Mouse (Mus musculus) liver, postnatal 0 days (tissue): ENCODE data around the gene Hoxa3. TPM values are rescaled to one million over a fixed set of nuclear protein-coding genes. Genes with fewer than 3 reads are reported as not detected.

Experiments
- ATAC-seq: fragments of 200-750 bp; cut with Nextera tagmentation; 2 replicates; pipeline ENCODE4 v1.8.0; 2017; ENCODE audit warnings: mild to moderate bottlenecking, moderate library complexity
- DNase-seq: peaks from one replicate; pipeline ENCODE4 v3.0.0-alpha.2; 2016
- H3K27ac ChIP-seq: fragments of 300-500 bp; sonication (generic); 2 replicates; pipeline ENCODE4 v1.5.1; 2014; ENCODE audit warnings: antibody characterized with exemption, moderate library complexity, mild to moderate bottlenecking, low read depth
- H3K27me3 ChIP-seq: fragments of 300-500 bp; sonication (generic); 2 replicates; pipeline ENCODE4 v1.6.1; 2014; ENCODE audit warnings: low read length, control low read depth, mixed read lengths; ENCODE audit not compliant: insufficient read depth
- H3K36me3 ChIP-seq: fragments of 300-500 bp; sonication (generic); replicated peaks from 2 replicates; pipeline ENCODE4 v1.6.1; 2014; ENCODE audit warnings: mild to moderate bottlenecking, control low read depth, low read length, moderate library complexity, mixed read lengths; ENCODE audit not compliant: insufficient read depth
- H3K4me1 ChIP-seq: fragments of 300-500 bp; sonication (generic); 2 replicates; pipeline ENCODE4 v1.6.1; 2014; ENCODE audit warnings: antibody characterized with exemption, mild to moderate bottlenecking, control low read depth; ENCODE audit not compliant: insufficient read depth
- H3K4me2 ChIP-seq: fragments of 300-500 bp; sonication (generic); 2 replicates; pipeline ENCODE4 v1.6.1; 2014; ENCODE audit warnings: low read depth, mild to moderate bottlenecking, low read length, moderate library complexity, mixed read lengths
- H3K4me3 ChIP-seq: fragments of 300-500 bp; sonication (generic); 2 replicates; pipeline ENCODE4 v1.5.1; 2014; ENCODE audit warnings: low read depth, low read length
- H3K9ac ChIP-seq: fragments of 300-500 bp; sonication (generic); replicated peaks from 2 replicates; pipeline ENCODE4 v1.6.1; 2014; ENCODE audit warnings: mild to moderate bottlenecking, moderate library complexity
- H3K9me3 ChIP-seq: fragments of 300-500 bp; sonication (generic); 2 replicates; pipeline ENCODE4 v1.6.1; 2016; ENCODE audit warnings: mild to moderate bottlenecking, control low read depth, low read length, mixed read lengths
- CTCF ChIP-seq: sonication (generic); IDR thresholded peaks from 2 replicates; pipeline ENCODE4 v1.5.1; 2016; ENCODE audit warnings: antibody characterized with exemption, low read depth
- EP300 ChIP-seq: IDR thresholded peaks from 2 replicates; pipeline ENCODE4 v1.6.1; 2016; ENCODE audit warnings: antibody characterized with exemption, low read depth, mild to moderate bottlenecking
- WGBS: fragments of 180-500 bp; shearing (Covaris S2); extraction: QIAGEN DNeasy Blood & Tissue Kit; methylation state at CpG from one replicate; pipeline ENCODE4 v1.1.7; 2014; ENCODE audit not compliant: insufficient replicate concordance; 5-methylcytosine and 5-hydroxymethylcytosine counted together
- polyA plus RNA-seq: library from polyadenylated mRNA; unstranded; fragments of >200 nt; fragmentation: Nextera tagmentation; extraction: Ambion mirVana; gene quantifications from 2 replicates; pipeline ENCODE4 v1.2.1, GENCODE M21; 2015

The Hoxa3 gene
- polyA plus RNA-seq, 1 experiment from 2014 or later = 0.16 TPM

DNA sequence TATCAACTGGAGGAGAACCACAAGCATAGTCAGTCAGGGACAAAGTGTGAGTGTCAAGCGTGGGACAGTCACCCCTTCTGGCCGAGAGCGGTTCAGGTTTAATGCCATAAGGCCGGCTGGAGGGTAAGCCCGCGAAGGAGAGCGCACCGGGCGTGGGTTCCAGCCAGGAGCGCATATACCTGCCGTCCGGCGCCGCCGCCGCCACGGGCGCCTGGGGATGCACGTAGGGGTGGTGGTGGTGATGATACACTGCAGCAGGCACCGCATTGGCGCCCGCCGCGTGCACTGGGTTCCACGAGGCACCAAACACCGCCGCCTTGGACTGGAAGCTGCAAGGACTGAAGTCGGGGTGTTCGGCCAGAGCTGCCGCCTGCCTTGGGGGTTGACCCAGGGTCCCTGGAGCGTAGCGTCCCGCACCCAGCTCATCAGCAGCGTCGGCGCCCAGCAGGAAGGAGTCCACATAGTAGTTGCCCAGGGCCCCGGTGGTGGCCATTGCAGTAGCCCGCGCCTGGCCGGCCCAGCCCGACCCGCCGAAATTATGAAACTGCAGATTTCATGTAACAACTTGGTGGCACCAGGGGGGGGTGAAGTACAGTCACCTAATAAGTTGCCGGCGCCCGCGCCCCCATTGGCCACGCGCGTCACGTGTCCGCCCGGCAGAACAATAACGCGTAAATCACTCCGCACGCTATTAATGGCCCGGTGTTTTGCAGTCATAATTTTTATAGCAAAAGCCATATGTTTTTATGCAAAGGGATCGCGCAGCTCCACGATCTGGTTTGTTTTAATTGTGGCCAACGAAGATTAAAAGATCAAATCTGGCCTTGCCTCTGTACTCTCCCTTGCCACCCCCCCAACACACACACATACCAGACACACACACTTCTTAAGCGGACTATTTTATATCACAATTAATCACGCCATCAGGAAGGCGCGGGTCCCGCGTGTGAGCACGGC lies 12.8 kb upstream of the Hoxa3 start:
- H3K9me3 ChIP-seq = no peaks in the 10 kb centered on the region
- H3K9ac ChIP-seq = no peak overlapping the region
- WGBS = 2% methylated on average over 68 of the region's 69 CpGs
- peak overlapping the region; percentile 13; the same call in 1 of the 2 replicates for H3K4me3 ChIP-seq
- H3K36me3 ChIP-seq = no peaks in the 10 kb centered on the region
- H3K4me2 ChIP-seq = peak overlapping the region; percentile 38
- TF ChIP-seq CTCF (no peak), EP300 (no peak)
- peaks cover 9% of the 10 kb centered on the region for H3K4me1 ChIP-seq
- H3K27ac ChIP-seq = no peak overlapping the region
- no peak for DNase-seq
- peaks cover 99% of the 10 kb centered on the region for H3K27me3 ChIP-seq
- ATAC-seq = no peak

DNA sequence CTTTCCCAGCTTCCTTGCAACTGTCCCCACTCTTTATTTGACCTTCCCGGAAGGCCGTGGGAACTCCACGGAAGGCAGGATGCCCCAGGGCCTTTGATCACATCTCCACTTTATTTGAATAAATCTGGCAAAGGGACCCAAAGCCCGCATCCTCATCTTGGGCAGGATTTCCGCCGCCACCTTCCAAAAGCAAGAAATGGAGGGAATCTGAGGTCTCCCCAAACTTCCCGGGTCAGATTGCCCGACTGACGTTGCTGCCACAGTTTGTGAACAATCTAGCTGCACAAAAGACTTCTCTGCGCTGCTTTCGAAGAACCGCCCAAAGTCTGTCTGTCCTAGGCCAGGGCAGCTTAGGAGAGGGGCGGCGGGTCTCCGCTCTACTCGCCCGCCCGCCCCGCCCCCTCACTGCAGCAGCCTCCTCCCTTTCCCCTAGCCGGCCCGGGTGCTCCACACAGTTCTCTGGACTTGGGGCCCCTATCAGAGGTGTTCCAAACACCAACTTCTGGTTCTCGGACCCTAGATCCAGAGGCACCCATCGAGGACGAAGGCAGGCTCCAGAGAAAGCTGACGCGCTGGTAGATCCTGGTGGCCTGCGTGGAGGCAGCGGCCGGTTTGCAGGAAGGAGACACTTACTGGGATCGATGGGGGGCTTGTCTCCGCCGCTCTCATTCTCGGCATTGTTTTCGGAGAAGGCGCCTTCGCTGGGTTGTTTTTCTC lies 11.9 kb upstream of the Hoxa3 start:
- H3K4me3 ChIP-seq = no peak overlapping the region
- no peaks in the 10 kb centered on the region for H3K9me3 ChIP-seq
- peak overlapping the region; percentile 38; the same call in 1 of the 2 replicates for H3K4me2 ChIP-seq
- 3% methylated on average over 36 of the region's 36 CpGs for WGBS
- H3K9ac ChIP-seq = no peak overlapping the region
- peaks cover 99% of the 10 kb centered on the region for H3K27me3 ChIP-seq
- TF ChIP-seq CTCF (no peak), EP300 (no peak)
- peaks cover 9% of the 10 kb centered on the region for H3K4me1 ChIP-seq
- no peak for ATAC-seq
- no peaks in the 10 kb centered on the region for H3K36me3 ChIP-seq
- H3K27ac ChIP-seq = no peak overlapping the region
- no peak for DNase-seq

DNA sequence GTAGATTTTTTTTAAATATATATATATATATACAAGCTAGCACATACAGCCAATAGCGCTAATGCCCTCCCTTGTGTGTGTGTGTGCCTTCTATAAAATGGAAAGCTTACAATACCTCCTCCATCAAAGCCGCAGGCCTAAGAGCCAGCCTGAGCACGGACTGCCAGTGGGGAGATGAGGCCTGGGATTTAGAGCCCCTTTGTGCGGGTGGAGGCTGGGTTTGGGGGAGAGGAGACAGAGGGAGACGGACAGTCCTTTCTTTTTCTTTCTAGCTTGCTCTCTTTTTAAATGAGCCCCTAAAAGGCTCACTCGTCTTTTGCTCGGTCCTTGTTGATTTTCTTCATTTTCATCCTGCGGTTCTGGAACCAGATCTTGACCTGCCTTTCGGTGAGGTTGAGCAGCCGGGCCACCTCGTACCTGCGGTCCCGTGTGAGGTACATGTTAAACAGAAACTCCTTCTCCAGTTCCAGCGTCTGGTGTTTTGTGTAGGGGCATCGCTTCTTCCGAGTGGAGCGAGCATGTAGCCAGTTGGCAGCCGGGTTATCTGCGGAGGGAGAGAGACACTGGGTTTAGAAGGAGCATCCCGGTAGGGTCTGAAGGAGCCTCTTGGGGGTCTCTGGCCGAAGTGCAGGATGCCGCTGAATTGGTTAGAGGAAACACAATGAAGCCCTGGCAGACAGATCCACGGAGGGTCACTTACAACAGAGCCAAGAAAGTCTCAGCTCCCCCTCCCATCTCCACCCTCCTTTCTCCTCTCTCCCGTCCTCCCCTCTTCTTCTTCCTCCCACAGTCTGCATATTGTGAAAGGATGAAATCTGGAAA lies 11.0 kb upstream of the Hoxa3 start:
- Histone ChIP-seq H3K9me3 (no peaks in the 10 kb centered on the region), H3K27me3 (peaks cover 99% of the 10 kb centered on the region), H3K4me3 (0 out of 2 replicates have a peak overlapping the region, but pooled peaks have one; percentile 3), H3K4me1 (peaks cover 9% of the 10 kb centered on the region), H3K27ac (no peak overlapping the region), H3K4me2 (no peak overlapping the region), H3K36me3 (no peaks in the 10 kb centered on the region), H3K9ac (no peak overlapping the region)
- DNase-seq = no peak
- no peak for ATAC-seq
- TF ChIP-seq EP300 = no peak
- no peak for TF ChIP-seq CTCF
- 7% methylated on average over 24 of the region's 24 CpGs for WGBS

DNA sequence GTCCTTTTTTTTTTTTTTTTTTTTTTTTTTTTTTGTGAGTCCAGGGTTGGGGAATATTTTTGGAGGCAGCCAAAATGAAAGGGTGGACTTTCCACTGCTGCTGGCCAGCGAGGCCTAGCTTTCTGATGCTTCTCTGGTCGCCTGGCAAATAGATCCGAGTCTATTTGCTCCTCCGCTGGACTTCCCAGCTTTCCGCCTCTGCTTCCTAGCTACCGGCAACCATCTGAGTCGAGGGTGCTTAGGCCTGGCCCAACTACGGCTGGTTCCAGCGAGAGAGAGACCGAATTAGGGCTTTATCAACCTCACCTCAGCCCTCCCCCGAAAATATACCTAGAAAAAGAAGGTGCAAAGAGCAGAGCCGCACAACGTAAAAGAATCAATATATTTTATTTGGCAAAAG lies 9.6 kb upstream of the Hoxa3 start:
- H3K9me3 ChIP-seq = no peaks in the 10 kb centered on the region
- H3K4me3 ChIP-seq = no peak overlapping the region
- WGBS = 24% methylated on average over 13 of the region's 13 CpGs
- H3K9ac ChIP-seq = no peak overlapping the region
- peaks cover 100% of the 10 kb centered on the region for H3K27me3 ChIP-seq
- ATAC-seq = no peak
- H3K4me1 ChIP-seq = peaks cover 9% of the 10 kb centered on the region
- TF ChIP-seq CTCF (no peak), EP300 (no peak)
- H3K4me2 ChIP-seq = no peak overlapping the region
- no peak for DNase-seq
- H3K36me3 ChIP-seq = no peaks in the 10 kb centered on the region
- H3K27ac ChIP-seq = no peak overlapping the region

DNA sequence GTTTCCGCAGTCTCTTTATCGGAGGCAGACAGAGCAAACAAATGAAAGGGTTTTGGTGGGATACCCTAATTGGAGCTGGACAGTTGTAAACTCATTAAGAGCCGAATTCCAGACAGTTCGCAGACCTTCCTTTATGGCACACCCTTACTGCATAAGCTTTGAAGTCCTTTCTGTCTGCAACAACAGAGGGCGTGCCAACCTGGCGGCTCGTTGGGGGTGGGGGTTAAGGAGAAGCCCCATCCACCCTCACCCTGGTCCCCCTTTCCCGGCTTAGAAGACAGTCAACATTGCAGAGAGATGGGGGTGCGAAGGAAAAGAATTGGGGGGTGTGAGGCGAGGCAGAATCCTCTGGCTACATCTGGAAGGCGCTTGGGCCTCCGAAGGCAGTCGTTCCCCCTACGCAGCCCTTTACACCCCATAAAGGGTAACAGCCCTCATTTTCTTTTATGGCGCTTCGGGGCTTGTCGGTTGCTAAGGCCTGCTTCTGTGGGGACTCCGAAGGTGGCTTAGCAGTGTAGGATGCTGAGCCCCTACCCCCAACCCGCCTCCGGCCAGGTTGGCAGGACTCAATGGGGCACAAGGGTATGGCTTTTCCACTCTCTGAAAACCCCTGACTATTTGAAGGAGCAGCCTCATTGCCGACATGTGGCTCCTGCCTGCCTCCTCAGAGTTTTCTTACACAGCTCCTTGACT lies 9.0 kb upstream of the Hoxa3 start:
- Histone ChIP-seq H3K4me2 (peak overlapping the region; percentile 90), H3K36me3 (no peaks in the 10 kb centered on the region), H3K9me3 (no peaks in the 10 kb centered on the region), H3K4me1 (peaks cover 12% of the 10 kb centered on the region), H3K27ac (no peak overlapping the region), H3K9ac (no peak overlapping the region), H3K4me3 (peak overlapping the region; percentile 58), H3K27me3 (peaks cover 100% of the 10 kb centered on the region)
- DNase-seq = no peak
- 0 out of 2 replicates have a peak, but pooled peaks have one; percentile 3 for ATAC-seq
- TF ChIP-seq EP300 = no peak
- TF ChIP-seq CTCF = no peak
- WGBS = 14% methylated on average over 21 of the region's 21 CpGs
